Mouse (Mus musculus): ENCODE measurements around the gene Pdzd7. TPM values are rescaled to one million over a fixed set of nuclear protein-coding genes. Genes with fewer than 3 reads are reported as not detected.

Pdzd7 gene
- polyA plus RNA-seq (2016; fragmentation: Nextera tagmentation; extraction: Ambion mirVana): not detected in 2 replicates

DNA sequence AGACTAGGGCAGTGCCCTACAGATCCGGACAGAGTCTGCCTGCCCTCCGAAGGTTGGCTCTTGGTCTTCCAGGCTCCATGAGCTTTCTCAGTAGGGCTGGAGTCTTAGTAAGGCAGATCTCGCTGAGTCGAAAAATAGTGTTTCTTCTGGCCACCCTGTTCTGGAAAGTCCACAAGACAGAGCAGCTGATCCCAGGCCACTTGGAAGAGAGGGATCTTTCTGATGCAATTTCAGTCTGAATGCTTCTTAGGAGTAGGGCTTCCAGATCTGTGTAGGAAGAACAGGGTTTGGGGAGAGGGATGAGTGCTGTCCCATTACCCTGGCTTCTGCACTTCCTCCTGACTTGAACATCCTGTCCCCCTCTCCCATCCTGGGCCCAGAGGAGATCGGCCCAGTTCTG lies at the start of gene Pdzd7:
Pdzd7 (minus strand) TSS at position 67 of the 400 bp plus-strand sequence.
- Histone ChIP-seq H3K36me3 (no peaks in the 10 kb centered on the region), H3K9me3 (replicated peaks) (no peaks in the 10 kb centered on the region), H3K4me1 (peaks cover 31% of the 10 kb centered on the region), H3K4me3 (peak within 1 kb of the TSS; percentile 57), H3K27ac (no peak within 1 kb of the TSS), H3K4me2 (peak within 1 kb of the TSS; percentile 85), H3K9ac (no peak within 1 kb of the TSS; the same call in 1 of the 2 replicates), H3K27me3 (replicated peaks) (peaks cover 84% of the 10 kb centered on the region)
- ATAC-seq: no peak
- WGBS (ENCODE audit: insufficient replicate concordance): 69% methylated on average over 5 of the region's 5 CpGs

DNA sequence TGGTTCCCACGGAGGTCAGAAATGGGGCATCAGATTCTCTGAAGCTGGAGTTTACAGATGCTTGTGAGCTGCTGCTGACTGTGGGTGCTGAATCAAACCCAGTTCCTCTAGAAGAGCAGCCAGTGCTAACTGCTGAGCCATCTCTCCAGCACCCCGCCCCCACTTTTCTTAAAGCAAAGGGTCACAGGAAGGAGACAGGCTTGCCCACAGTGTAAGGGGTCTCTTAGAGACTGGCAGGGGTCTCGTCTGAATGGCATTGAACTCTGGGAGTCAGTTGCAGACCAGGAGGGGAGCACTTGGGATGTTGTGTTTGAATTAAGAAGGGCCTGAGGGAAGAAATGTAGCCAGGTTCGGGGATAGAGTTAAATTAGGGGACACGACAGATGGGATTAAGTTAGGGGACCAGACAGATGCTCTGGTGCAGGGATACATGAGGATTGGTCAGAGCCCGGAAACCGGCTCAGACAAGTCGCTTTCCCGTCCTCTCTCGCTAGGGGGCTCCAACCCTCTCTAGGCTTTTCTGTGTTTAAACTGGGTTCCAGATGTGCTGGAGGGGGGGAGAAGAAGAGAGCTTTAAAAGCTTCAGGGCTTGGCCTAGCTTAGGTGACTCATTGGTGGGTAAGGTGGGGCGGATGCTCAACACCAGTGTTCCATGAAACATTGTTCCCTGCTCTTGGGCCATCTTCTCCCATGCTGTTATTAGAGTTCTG lies 36.5 kb upstream of the Pdzd7 start:
- Histone ChIP-seq H3K4me3 (no peak overlapping the region), H3K9ac (no peak overlapping the region), H3K9me3 (replicated peaks) (no peaks in the 10 kb centered on the region), H3K4me2 (no peak overlapping the region), H3K36me3 (no peaks in the 10 kb centered on the region), H3K27me3 (replicated peaks) (peaks cover 99% of the 10 kb centered on the region), H3K27ac (no peak overlapping the region), H3K4me1 (peaks cover 27% of the 10 kb centered on the region)
- no peak for ATAC-seq
- 11% methylated on average over 11 of the region's 11 CpGs for WGBS (ENCODE audit: insufficient replicate concordance)

DNA sequence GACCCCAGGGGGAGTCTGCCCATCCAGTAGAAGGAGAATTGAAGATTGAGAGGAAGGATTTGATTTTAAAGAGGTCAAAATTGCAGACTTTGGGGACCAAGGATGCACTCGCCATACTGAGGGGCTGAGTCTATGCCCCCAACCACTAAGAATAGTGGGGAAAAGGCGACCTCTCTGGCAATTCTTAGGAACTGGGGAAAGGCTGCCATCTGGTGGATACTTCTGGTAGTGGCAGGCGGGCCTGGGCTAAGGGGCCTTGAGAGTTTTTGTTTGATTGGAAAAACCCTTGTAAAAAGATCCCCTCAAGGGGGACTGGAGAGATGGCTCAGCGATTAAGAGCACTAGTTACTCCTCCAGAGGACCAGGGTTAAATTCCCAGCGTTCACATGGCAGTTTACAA lies 35.8 kb upstream of the Pdzd7 start:
- Histone ChIP-seq H3K4me1 (peaks cover 35% of the 10 kb centered on the region), H3K4me3 (no peak overlapping the region), H3K36me3 (no peaks in the 10 kb centered on the region), H3K27ac (no peak overlapping the region), H3K9me3 (replicated peaks) (no peaks in the 10 kb centered on the region), H3K9ac (no peak overlapping the region), H3K27me3 (replicated peaks) (peaks cover 99% of the 10 kb centered on the region), H3K4me2 (0 out of 2 replicates have a peak overlapping the region, but pooled peaks have one; percentile 52)
- 0% methylated on average over 5 of the region's 5 CpGs for WGBS (ENCODE audit: insufficient replicate concordance)
- ATAC-seq: no peak

DNA sequence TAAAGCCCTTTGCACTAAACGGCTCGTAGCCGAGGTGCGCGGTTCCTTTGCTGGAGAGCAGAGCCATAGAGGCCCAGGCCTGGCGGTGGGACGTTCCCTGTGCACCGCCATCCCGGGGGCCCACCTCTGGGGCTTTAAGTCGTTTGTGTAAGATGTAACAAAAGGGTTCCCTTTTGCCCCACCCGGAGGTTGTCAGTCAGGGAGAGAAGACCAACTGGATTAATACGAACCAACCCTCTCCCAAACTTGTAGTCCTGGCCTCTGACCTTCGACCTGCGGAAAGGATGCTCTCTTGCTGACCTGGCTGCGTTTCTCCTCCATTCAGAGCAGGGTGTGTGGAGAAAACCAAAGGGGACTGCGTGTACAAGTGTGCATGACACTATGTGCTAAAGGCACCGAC lies 35.2 kb upstream of the Pdzd7 start:
- Histone ChIP-seq H3K4me3 (peak overlapping the region; percentile 35; the same call in 1 of the 2 replicates), H3K9me3 (replicated peaks) (no peaks in the 10 kb centered on the region), H3K4me2 (peak overlapping the region; percentile 52), H3K4me1 (peaks cover 40% of the 10 kb centered on the region), H3K27ac (no peak overlapping the region), H3K9ac (no peak overlapping the region), H3K36me3 (no peaks in the 10 kb centered on the region), H3K27me3 (replicated peaks) (peaks cover 99% of the 10 kb centered on the region)
- no peak for ATAC-seq
- 3% methylated on average over 17 of the region's 17 CpGs for WGBS (ENCODE audit: insufficient replicate concordance)

DNA sequence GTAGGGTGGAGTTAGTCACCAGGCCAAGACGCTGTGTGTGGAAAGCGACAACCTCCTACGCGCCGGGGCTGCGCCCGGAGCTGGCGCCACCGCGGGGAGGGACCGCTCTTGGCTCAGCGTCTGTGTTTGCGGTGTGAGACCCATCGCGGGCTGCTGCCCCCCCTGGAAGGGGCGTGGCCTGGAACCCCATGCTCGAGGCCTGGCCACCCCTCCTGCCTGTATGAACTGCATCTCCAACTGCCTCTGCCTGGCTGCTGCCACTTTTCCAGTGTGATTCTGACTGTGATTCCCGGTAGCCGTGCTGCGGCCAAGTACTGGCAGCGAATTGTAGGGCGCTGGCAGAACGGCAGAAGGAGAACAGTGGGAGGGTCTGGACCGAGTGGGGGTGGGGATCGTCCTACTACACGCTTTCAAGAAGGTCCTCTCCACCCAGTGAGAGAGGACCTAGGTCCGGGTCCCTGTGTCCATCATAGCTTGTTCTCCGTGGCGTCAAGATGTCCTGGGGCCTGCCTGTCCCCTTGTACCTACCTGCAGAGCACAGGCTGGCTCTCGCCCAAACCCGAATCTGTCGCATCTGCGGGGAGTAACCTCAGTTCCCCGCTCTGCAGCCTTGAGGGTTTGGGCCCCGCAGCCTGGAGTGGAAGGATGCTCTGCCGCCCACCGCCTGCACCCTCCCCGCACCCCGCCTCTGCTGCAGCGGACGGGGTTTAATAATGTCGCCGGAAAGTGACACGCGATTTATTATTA lies 34.4 kb upstream of the Pdzd7 start:
- peaks cover 46% of the 10 kb centered on the region for H3K4me1 ChIP-seq
- no peaks in the 10 kb centered on the region for H3K36me3 ChIP-seq
- peak overlapping the region; percentile 35 for H3K4me3 ChIP-seq
- 2% methylated on average over 45 of the region's 45 CpGs for WGBS (ENCODE audit: insufficient replicate concordance)
- H3K9me3 ChIP-seq (replicated peaks): no peaks in the 10 kb centered on the region
- H3K27me3 ChIP-seq (replicated peaks): peaks cover 99% of the 10 kb centered on the region
- no peak for ATAC-seq
- no peak overlapping the region for H3K9ac ChIP-seq
- H3K27ac ChIP-seq: no peak overlapping the region
- H3K4me2 ChIP-seq: peak overlapping the region; percentile 52

DNA sequence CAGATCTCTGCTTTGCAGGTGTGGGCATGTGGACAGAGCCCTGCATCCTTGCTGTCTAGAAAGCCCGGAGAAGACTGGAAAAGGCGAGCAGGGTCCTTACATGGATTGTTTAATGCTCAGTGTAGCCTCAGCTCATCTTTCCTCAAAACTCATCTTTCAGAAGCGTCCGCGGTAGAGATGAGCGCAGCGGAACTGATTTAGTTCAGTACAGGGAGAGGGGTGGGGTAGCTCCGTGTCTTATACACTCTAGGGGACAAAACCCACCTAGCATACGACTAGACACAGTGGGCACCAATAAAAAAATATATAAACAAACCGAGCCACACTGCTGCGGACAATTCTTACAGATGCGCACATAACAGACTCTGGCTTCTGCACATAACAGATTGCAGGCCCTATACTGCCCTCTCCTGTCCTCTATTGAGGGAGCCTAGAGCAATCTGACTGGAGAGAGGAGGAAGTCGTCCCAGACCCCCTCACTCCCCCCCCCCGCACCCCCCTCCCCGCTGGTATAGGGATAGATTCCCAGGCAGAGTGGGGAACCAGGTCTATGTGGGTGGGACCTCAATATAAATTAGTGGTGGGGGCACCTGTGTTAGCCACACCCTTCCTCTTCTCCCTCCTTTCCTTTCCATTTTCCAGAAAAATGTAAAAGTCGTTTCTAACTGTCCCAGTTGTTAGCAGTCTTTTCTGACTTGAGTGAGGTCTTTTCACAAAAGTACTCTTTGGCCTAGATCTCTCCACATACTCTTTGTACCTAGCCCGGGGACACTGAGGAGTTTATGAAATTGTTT lies 33.7 kb upstream of the Pdzd7 start:
- Histone ChIP-seq H3K4me3 (peak overlapping the region; percentile 35), H3K27ac (no peak overlapping the region), H3K9ac (no peak overlapping the region), H3K27me3 (replicated peaks) (peaks cover 91% of the 10 kb centered on the region), H3K36me3 (no peaks in the 10 kb centered on the region), H3K4me1 (peaks cover 46% of the 10 kb centered on the region), H3K4me2 (peak overlapping the region; percentile 52), H3K9me3 (replicated peaks) (no peaks in the 10 kb centered on the region)
- ATAC-seq: no peak
- 9% methylated on average over 17 of the region's 17 CpGs for WGBS (ENCODE audit: insufficient replicate concordance)

DNA sequence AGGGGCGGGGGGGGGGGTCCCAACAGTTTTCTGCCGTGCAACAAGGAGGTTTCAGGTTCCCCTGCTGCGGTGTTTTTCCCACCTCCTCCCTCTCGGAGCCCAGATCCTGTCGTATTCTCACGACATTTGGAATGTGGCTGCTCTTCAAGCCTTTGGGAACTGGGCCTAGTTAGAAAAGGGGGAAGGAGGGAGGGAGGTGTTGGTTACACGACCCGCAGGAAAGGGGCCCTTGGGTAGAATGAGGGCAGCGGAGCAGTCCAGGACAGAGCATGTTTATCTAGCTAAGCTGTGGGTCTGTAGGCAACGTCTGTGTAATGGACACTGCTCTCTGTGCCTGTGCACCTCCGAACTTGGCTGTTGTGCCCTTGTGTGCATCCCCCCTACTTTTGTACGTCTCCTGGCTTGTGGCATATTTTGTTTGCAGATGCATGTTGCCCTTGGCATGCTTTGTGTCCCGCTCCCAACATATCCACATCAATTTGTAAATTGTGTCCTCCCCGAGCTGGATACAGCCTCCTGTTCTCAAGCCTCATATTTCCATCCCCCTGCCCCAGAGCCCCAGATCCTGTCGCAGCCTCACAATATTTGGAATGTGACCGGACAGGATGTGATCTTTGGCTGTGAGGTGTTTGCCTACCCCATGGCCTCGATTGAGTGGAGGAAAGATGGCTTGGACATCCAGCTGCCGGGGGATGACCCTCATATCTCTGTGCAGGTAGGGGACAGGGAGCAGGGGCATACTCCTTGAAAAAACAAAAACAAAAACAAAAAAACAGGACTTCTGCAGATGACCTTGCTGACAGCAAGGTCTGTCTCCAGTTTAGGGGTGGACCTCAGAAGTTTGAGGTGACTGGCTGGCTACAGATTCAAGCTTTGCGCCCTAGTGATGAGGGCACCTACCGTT lies 32.5 kb upstream of the Pdzd7 start:
- ATAC-seq: no peak

DNA sequence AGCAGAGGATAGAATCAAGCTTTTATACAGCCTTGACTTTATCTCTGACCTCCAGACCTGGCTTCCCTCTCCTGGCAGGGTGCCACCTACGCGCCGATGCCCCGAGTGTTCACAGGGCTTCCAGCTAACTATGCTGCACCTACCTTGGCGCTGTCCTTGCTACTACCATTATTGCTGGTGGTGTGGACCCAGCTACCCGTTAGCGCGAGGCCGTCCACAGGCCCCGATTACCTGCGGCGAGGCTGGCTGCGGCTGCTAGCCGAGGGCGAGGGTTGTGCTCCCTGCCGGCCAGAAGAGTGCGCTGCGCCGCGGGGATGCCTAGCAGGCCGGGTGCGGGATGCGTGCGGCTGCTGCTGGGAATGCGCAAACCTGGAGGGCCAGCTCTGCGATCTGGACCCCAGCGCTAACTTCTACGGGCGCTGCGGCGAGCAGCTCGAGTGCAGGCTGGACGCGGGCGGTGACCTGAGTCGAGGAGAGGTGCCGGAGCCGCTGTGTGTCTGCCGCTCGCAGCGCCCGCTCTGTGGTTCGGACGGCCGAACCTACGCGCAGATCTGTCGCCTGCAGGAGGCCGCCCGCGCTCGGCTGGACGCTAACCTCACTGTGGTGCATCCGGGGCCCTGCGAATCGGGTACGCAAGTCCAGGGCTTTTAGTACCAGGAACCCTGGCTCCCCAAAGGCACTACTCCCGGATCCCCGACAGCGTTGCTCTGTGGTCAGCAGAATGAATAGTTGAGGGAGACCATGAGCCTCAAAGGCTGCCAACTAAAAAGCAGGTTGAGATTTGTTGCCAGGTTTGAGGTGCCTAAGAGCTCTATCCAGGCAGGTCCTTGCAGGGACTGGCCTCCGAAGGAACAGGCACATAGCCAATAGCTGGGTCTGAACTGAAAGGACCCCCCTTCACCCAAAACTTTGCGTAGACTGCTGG lies 31.3 kb upstream of the Pdzd7 start:
- Histone ChIP-seq H3K4me2 (peak overlapping the region; percentile 95), H3K9ac (peak overlapping the region; percentile 6; the same call in 1 of the 2 replicates), H3K27ac (no peak overlapping the region), H3K4me3 (peak overlapping the region; percentile 71), H3K36me3 (no peaks in the 10 kb centered on the region), H3K9me3 (replicated peaks) (no peaks in the 10 kb centered on the region), H3K27me3 (replicated peaks) (peaks cover 68% of the 10 kb centered on the region), H3K4me1 (peaks cover 55% of the 10 kb centered on the region)
- 0 out of 2 replicates have a peak, but pooled peaks have one; percentile 14 for ATAC-seq
- WGBS (ENCODE audit: insufficient replicate concordance): 1% methylated on average over 62 of the region's 62 CpGs

More for the DNA sequence above, 32.5 kb upstream of the Pdzd7 start:
- peaks cover 52% of the 10 kb centered on the region for H3K4me1 ChIP-seq
- peaks cover 80% of the 10 kb centered on the region for H3K27me3 ChIP-seq (replicated peaks)
- no peak overlapping the region for H3K4me3 ChIP-seq
- WGBS (ENCODE audit: insufficient replicate concordance): 7% methylated on average over 20 of the region's 20 CpGs
- H3K9me3 ChIP-seq (replicated peaks): no peaks in the 10 kb centered on the region
- no peak overlapping the region for H3K9ac ChIP-seq
- no peaks in the 10 kb centered on the region for H3K36me3 ChIP-seq
- H3K27ac ChIP-seq: no peak overlapping the region
- H3K4me2 ChIP-seq: no peak overlapping the region

DNA sequence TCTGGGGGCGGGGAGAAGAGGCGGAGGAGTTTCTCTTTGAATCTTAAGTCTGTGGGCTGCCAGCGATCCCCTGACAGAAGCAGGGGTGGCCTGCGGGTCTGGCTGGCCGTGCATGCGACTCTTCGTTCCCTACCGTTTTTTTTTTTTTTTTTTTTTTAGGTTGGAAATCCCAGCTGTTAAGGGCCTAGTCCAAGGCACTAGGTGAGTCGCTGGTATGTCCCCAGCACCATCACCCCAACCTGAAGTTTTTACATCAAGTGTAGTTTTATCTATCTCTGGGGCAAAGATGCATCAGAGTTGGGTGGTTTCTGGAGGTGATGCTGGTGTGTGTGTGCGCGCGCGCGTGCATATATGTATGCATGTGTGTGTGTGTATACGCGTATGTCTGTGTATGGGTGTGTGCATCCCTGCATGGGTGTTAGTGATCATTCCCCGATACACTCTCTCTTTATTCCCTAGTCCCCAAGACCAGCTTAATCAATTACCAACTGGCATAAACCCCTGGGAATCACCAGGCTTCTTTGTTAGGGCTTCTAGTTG lies 30.6 kb upstream of the Pdzd7 start:
- Histone ChIP-seq H3K27ac (no peak overlapping the region), H3K9ac (peak overlapping the region; percentile 89), H3K4me3 (peak overlapping the region; percentile 71), H3K9me3 (replicated peaks) (no peaks in the 10 kb centered on the region), H3K4me1 (peaks cover 53% of the 10 kb centered on the region), H3K27me3 (replicated peaks) (peaks cover 61% of the 10 kb centered on the region), H3K36me3 (no peaks in the 10 kb centered on the region), H3K4me2 (peak overlapping the region; percentile 95)
- no peak for ATAC-seq
- WGBS (ENCODE audit: insufficient replicate concordance): 11% methylated on average over 17 of the region's 17 CpGs
